Mouse (Mus musculus): ENCODE results near the gene Faah. TPM values are rescaled to one million over a fixed set of nuclear protein-coding genes. Genes with fewer than 3 reads are reported as not detected.

The Faah gene
- polyA plus RNA-seq, 1 experiment from 2014 or later = 10.7 TPM

Other genes starting within 250 kb of the Faah start
- 0.39 TPM in 1 of 2 replicates, not detected in the other for gene Tex38, start 236.9 kb downstream of the Faah start, polyA plus RNA-seq (2015; fragmentation: Nextera tagmentation; extraction: Ambion mirVana)
- 32.1 and 38.9 TPM in 2 replicates for gene Atpaf1, start 233.1 kb downstream of the Faah start, polyA plus RNA-seq (2015; fragmentation: Nextera tagmentation; extraction: Ambion mirVana)
- gene Mob3c, start 189.8 kb downstream of the Faah start, polyA plus RNA-seq (2015; fragmentation: Nextera tagmentation; extraction: Ambion mirVana) = 4.3 and 6.2 TPM in 2 replicates
- 24.3 and 28.7 TPM in 2 replicates for gene Mknk1, start 178.7 kb downstream of the Faah start, polyA plus RNA-seq (2015; fragmentation: Nextera tagmentation; extraction: Ambion mirVana)
- gene Kncn, start 133.5 kb downstream of the Faah start, polyA plus RNA-seq (2015; fragmentation: Nextera tagmentation; extraction: Ambion mirVana) = 0.30 and 0.42 TPM in 2 replicates
- 1.2 and 4.1 TPM in 2 replicates for gene 6430628N08Rik, start 127.3 kb downstream of the Faah start, polyA plus RNA-seq (2015; fragmentation: Nextera tagmentation; extraction: Ambion mirVana)
- gene Dmbx1, start 78.0 kb downstream of the Faah start, polyA plus RNA-seq (2015; fragmentation: Nextera tagmentation; extraction: Ambion mirVana) = 1.6 and 2.0 TPM in 2 replicates
- gene Nsun4, start 36.0 kb upstream of the Faah start, polyA plus RNA-seq (2015; fragmentation: Nextera tagmentation; extraction: Ambion mirVana) = 13.7 and 17.2 TPM in 2 replicates
- 484 and 500 TPM in 2 replicates for gene Uqcrh, start 57.1 kb upstream of the Faah start, polyA plus RNA-seq (2015; fragmentation: Nextera tagmentation; extraction: Ambion mirVana)
- 70.9 and 72.9 TPM in 2 replicates for gene Lrrc41, start 57.3 kb upstream of the Faah start, polyA plus RNA-seq (2015; fragmentation: Nextera tagmentation; extraction: Ambion mirVana)
- gene Rad54l, start 105.8 kb upstream of the Faah start, polyA plus RNA-seq (2015; fragmentation: Nextera tagmentation; extraction: Ambion mirVana) = 7.7 and 9.2 TPM in 2 replicates
- gene Pomgnt1, start 105.9 kb upstream of the Faah start, polyA plus RNA-seq (2015; fragmentation: Nextera tagmentation; extraction: Ambion mirVana) = 58.9 and 59.9 TPM in 2 replicates
- 1.7 and 2.0 TPM in 2 replicates for gene Lurap1, start 133.4 kb upstream of the Faah start, polyA plus RNA-seq (2015; fragmentation: Nextera tagmentation; extraction: Ambion mirVana)
- gene Tspan1, start 149.7 kb upstream of the Faah start, polyA plus RNA-seq (2015; fragmentation: Nextera tagmentation; extraction: Ambion mirVana) = not detected in 2 replicates
- gene 1700042G07Rik, start 155.4 kb upstream of the Faah start, polyA plus RNA-seq (2015; fragmentation: Nextera tagmentation; extraction: Ambion mirVana) = not detected in 2 replicates
- not detected in 2 replicates for gene Gm49337, start 155.5 kb upstream of the Faah start, polyA plus RNA-seq (2015; fragmentation: Nextera tagmentation; extraction: Ambion mirVana)
- gene Pik3r3, start 203.7 kb upstream of the Faah start, polyA plus RNA-seq (2015; fragmentation: Nextera tagmentation; extraction: Ambion mirVana) = 72.3 and 78.9 TPM in 2 replicates

All from neural tube, embryonic 13.5 days (tissue).